Mouse (Mus musculus) myocyte (in vitro differentiated cells): ENCODE results near the gene Mgme1. TPM values are rescaled to one million over a fixed set of nuclear protein-coding genes. Genes with fewer than 3 reads are reported as not detected.

Experiments
- H3K27me3 ChIP-seq: one replicate; pipeline ENCODE4 v1.6.1; 2011; ENCODE audit not compliant: control insufficient read depth, insufficient read depth, insufficient read length
- H3K36me3 ChIP-seq: one replicate; pipeline ENCODE4 v1.6.1; 2011; ENCODE audit not compliant: control insufficient read depth, insufficient read depth
- H3K4me2 ChIP-seq: one replicate; pipeline ENCODE4 v1.6.1; 2011; ENCODE audit warnings: low read depth, control low read depth
- H3K4me3 ChIP-seq: one replicate; pipeline ENCODE4 v1.5.1; 2011; ENCODE audit warnings: mild to moderate bottlenecking, control low read depth, moderate library complexity
- H3K79me2 ChIP-seq: one replicate; pipeline ENCODE4 v1.6.1; 2011; ENCODE audit not compliant: control insufficient read depth, insufficient read depth
- H3ac ChIP-seq: one replicate; pipeline ENCODE4 v1.6.1; 2011; ENCODE audit not compliant: control insufficient read depth, insufficient read length
- CEBPB ChIP-seq: IDR thresholded peaks from 2 replicates; pipeline ENCODE4 v1.6.1; 2011; ENCODE audit warnings: mild to moderate bottlenecking, moderate library complexity; ENCODE audit not compliant: poor library complexity, insufficient read depth, severe bottlenecking
- E2F4 ChIP-seq: IDR thresholded peaks from one replicate; pipeline ENCODE4 v1.6.1; 2011; ENCODE audit warnings: mild to moderate bottlenecking, control low read depth, moderate library complexity; ENCODE audit not compliant: insufficient read depth
- MAX ChIP-seq: IDR thresholded peaks from one replicate; pipeline ENCODE4 v1.6.1; 2011; ENCODE audit warnings: low read depth, mild to moderate bottlenecking, control low read depth
- MYOD1 ChIP-seq, 3 experiments: IDR thresholded peaks; one replicate each; pipeline ENCODE4 v1.6.1; 2011; ENCODE audit warnings: control low read depth in 2 of 3, low read depth in 2 of 3, mild to moderate bottlenecking in 2 of 3, moderate library complexity in 1 of 3; ENCODE audit not compliant: insufficient read length in 2 of 3, control insufficient read depth in 1 of 3
- MYOG ChIP-seq, 3 experiments: IDR thresholded peaks; one replicate each; pipeline ENCODE4 v1.6.1; 2011; ENCODE audit warnings: control low read depth in 2 of 3, low read depth in 2 of 3, mild to moderate bottlenecking in 2 of 3; ENCODE audit not compliant: insufficient read length in 2 of 3, control insufficient read depth in 1 of 3, insufficient read depth in 1 of 3
- POLR2A ChIP-seq: IDR thresholded peaks from one replicate; pipeline ENCODE4 v1.6.1; 2011; ENCODE audit warnings: low read depth, mild to moderate bottlenecking, control low read depth, moderate library complexity; ENCODE audit not compliant: insufficient read length
- POLR2AphosphoS2 ChIP-seq: IDR thresholded peaks from one replicate; pipeline ENCODE4 v1.6.1; 2011; ENCODE audit warnings: low read depth, control low read depth; ENCODE audit not compliant: insufficient read length
- REST ChIP-seq: IDR thresholded peaks from one replicate; pipeline ENCODE4 v1.6.1; 2011; ENCODE audit warnings: mild to moderate bottlenecking, control low read depth, moderate library complexity; ENCODE audit not compliant: insufficient read depth, insufficient read length
- SRF ChIP-seq: IDR thresholded peaks from one replicate; pipeline ENCODE4 v1.6.1; 2011; ENCODE audit warnings: low read depth; ENCODE audit not compliant: control insufficient read depth, insufficient read length
- TCF12 ChIP-seq: IDR thresholded peaks from one replicate; pipeline ENCODE4 v1.6.1; 2011; ENCODE audit warnings: mild to moderate bottlenecking, control low read depth; ENCODE audit not compliant: poor library complexity, insufficient read depth, severe bottlenecking
- TCF3 ChIP-seq: IDR thresholded peaks from one replicate; pipeline ENCODE4 v1.6.1; 2011; ENCODE audit warnings: low read depth, control low read depth; ENCODE audit not compliant: insufficient read length
- USF1 ChIP-seq: IDR thresholded peaks from one replicate; pipeline ENCODE4 v1.6.1; 2011; ENCODE audit warnings: low read depth, mild to moderate bottlenecking, control low read depth, moderate library complexity
- polyA plus RNA-seq: library from polyadenylated mRNA; unstranded; fragments of >200 nt; fragmentation: generic; extraction: Trizol; gene quantifications from one replicate; pipeline ENCODE4 v1.2.1, GENCODE M21; 2012; ENCODE audit warnings: missing spikeins

The Mgme1 gene
- polyA plus RNA-seq, 1 experiment: 3.7 TPM

- no peaks in the 10 kb centered on the region for H3K36me3 ChIP-seq
- no peak overlapping the region for H3K4me2 ChIP-seq
- H3K4me3 ChIP-seq: no peak overlapping the region
- H3K79me2 ChIP-seq: no peaks in the 10 kb centered on the region
- no peak overlapping the region for H3ac ChIP-seq
- H3K27me3 ChIP-seq: no peaks in the 10 kb centered on the region
- TF ChIP-seq MYOD1 (IDR thresholded peaks at IDR 0.05; ENCODE audit: control insufficient read depth in 1 of 3, insufficient read length in 2 of 3, low read depth in 2 of 3) (no peak), REST (no peak), USF1 (no peak), TCF12 (no peak), MAX (no peak), SRF (no peak), MYOG (IDR thresholded peaks at IDR 0.05; ENCODE audit: control insufficient read depth in 1 of 3, insufficient read depth in 1 of 3, insufficient read length in 2 of 3, low read depth in 2 of 3) (no peak), TCF3 (no peak), CEBPB (no peak), POLR2A (no peak), POLR2AphosphoS2 (no peak), E2F4 (no peak)
Measured at GRCm38 (mm10) chr2:144228521-144229346, 41.7 kb upstream of the Mgme1 start.

DNA sequence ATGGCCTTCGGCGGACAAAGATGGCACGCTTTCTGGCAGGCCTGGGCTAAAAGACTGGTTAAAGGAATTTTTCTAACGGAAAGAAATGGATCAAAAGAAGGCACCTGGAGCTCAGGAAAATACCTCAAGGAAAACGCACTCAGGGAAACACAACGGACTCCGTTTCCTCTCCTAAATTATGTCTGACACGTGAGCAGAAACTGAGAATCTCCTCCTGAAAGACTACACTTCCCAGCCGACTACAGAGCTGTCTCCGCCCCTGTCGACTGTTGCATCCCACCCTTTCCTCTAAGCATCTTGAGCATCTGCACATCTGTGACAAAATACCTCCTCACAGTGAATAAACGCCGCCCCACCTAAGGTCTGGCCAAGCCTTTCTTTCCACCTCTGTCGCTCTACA lies 40.8 kb upstream of the Mgme1 start:
- H3K27me3 ChIP-seq: no peaks in the 10 kb centered on the region
- TF ChIP-seq POLR2AphosphoS2 (no peak), REST (no peak), TCF3 (no peak), USF1 (no peak), TCF12 (no peak), CEBPB (no peak), E2F4 (no peak), POLR2A (no peak), SRF (no peak), MYOD1 (IDR thresholded peaks at IDR 0.05; ENCODE audit: control insufficient read depth in 1 of 3, insufficient read length in 2 of 3, low read depth in 2 of 3) (no peak), MAX (no peak), MYOG (IDR thresholded peaks at IDR 0.05; ENCODE audit: control insufficient read depth in 1 of 3, insufficient read depth in 1 of 3, insufficient read length in 2 of 3, low read depth in 2 of 3) (no peak)
- no peak overlapping the region for H3ac ChIP-seq
- no peaks in the 10 kb centered on the region for H3K79me2 ChIP-seq
- no peak overlapping the region for H3K4me2 ChIP-seq
- H3K36me3 ChIP-seq: no peaks in the 10 kb centered on the region
- no peak overlapping the region for H3K4me3 ChIP-seq

DNA sequence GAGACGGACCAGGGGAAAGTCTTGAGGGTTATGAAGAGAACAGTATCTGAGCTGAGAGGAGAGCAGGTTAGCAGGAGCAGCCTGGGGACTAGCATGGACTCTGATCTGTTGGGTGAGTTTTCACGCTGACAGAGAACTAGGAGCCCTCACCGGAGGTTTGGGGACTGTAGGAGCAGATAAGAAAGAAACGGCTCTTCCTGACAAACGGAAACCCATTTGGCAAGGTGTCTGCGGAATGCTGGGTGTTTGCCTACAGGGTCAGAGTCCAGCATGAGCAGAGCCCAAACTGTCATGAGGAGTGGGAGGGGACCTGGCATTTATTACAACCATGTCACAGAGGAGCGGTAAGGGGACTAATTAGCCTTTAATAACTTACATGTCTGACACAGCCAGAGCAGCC lies 40.0 kb upstream of the Mgme1 start:
- Histone ChIP-seq H3K36me3 (no peaks in the 10 kb centered on the region), H3K4me2 (no peak overlapping the region), H3K4me3 (no peak overlapping the region), H3K27me3 (no peaks in the 10 kb centered on the region), H3ac (no peak overlapping the region), H3K79me2 (no peaks in the 10 kb centered on the region)
- no peak for TF ChIP-seq CEBPB
- no peak for TF ChIP-seq SRF
- no peak for TF ChIP-seq REST
- no peak for TF ChIP-seq POLR2A
- TF ChIP-seq USF1: no peak
- no peak for TF ChIP-seq MAX
- TF ChIP-seq MYOG (IDR thresholded peaks at IDR 0.05; ENCODE audit: control insufficient read depth in 1 of 3, insufficient read depth in 1 of 3, insufficient read length in 2 of 3, low read depth in 2 of 3): no peak
- no peak for TF ChIP-seq E2F4
- no peak for TF ChIP-seq TCF12
- TF ChIP-seq TCF3: no peak
- no peak for TF ChIP-seq MYOD1 (IDR thresholded peaks at IDR 0.05; ENCODE audit: control insufficient read depth in 1 of 3, insufficient read length in 2 of 3, low read depth in 2 of 3)
- no peak for TF ChIP-seq POLR2AphosphoS2

DNA sequence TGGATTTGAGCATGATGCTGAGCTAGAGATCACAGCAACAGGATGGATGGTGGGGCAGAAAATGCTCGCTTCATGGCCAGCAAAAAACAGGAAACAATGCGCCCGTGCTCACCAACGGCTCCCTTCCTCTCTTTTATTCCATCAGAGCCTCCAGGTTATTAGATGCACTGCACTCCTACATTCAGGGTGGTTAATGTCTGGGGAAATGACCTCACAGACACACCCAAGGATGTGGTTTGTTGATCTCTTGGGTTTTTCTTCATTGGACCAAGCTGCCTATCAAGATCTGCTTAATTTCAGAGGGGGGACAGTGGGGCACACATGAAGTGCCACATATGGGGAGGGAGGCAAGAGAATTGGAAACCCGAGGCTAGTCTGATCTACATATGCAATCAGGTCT lies 39.3 kb upstream of the Mgme1 start:
- Histone ChIP-seq H3K79me2 (no peaks in the 10 kb centered on the region), H3K27me3 (no peaks in the 10 kb centered on the region), H3K4me3 (no peak overlapping the region), H3K4me2 (no peak overlapping the region), H3K36me3 (no peaks in the 10 kb centered on the region), H3ac (no peak overlapping the region)
- no peak for TF ChIP-seq MYOD1 (IDR thresholded peaks at IDR 0.05; ENCODE audit: control insufficient read depth in 1 of 3, insufficient read length in 2 of 3, low read depth in 2 of 3)
- no peak for TF ChIP-seq MYOG (IDR thresholded peaks at IDR 0.05; ENCODE audit: control insufficient read depth in 1 of 3, insufficient read depth in 1 of 3, insufficient read length in 2 of 3, low read depth in 2 of 3)
- no peak for TF ChIP-seq MAX
- no peak for TF ChIP-seq POLR2A
- TF ChIP-seq REST: no peak
- TF ChIP-seq POLR2AphosphoS2: no peak
- TF ChIP-seq SRF: no peak
- no peak for TF ChIP-seq E2F4
- TF ChIP-seq TCF3: no peak
- TF ChIP-seq USF1: no peak
